Mouse (Mus musculus): ENCODE measurements at regions not wholly inside any gene's neighbourhood (a gene's known extent, or its start where the extent isn't known, plus 50 kb on each side); places are given as distances from the start of the nearest gene placed in this dataset.

DNA sequence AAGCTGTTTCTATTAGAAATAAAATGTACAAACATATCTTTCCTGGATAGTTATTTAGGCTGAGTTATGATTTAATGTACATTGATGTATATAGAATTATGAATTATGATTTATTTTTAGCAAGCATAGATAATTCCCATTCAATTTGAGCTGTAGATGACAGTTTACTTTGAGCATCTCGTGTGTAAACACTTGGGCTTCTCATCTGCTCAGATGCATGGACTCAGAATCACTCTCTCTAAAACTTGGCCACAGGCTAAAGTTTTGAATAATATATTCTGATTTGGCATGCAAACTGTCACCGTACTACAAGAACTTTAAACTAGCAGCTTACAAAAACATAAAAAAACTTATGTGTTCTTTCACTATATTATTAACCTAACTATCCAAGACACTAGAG, 72.2 kb upstream of the Trim52 start:
- no peak overlapping the region for H3K27ac ChIP-seq (ENCODE audit: insufficient read depth, low read depth, low read length, poor library complexity, severe bottlenecking)
- DNase-seq (ENCODE audit: low read depth, low spot score) = no peak
- in situ Hi-C loops (cut with MboI; ENCODE audit: low sequenced_read_pairs in 2 of 2, unreplicated experiment in 2 of 2) = no loop called here

DNA sequence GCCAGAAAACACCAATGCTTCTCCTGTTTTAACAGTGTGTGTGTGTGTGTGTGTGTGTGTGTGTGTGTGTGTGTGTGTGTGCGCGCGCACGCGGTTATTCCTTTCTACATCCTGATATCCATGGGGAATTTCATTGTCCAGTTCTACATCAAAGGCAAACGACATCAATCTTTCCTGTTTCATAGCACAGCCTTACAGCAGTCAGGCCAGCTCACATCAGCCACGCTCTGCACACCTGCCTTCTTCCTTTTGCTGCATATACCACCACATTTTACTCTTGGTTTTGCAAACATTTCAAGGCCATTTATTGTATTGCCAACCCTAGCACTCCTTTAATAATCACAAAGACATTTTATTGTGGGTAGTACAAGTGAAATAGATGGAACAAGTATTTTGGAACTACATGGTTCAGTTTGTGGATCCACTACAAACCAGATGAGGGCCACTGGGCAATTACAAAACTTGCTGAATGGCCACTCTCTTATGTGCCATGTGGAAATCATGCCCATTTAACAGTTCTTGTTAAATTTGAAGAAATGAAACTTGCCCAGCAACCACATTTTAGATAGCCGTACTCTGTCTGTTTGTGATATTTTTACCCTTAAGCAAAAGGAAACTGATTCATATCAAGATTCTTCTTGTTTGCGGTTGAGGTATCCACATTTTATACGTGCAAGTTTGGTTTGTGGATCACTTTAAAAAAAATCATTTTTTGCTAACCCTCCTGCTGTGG, 70.9 kb upstream of the Trim52 start:
- H3K4me1 ChIP-seq (ENCODE audit: control insufficient read depth in 2 of 2, insufficient read depth in 2 of 2, low read length in 2 of 2, poor library complexity in 1 of 2) = no peaks in the 10 kb centered on the region
- H3K9me3 ChIP-seq (ENCODE audit: control insufficient read depth, insufficient read depth, low read depth, low read length) = peaks cover 11% of the 10 kb centered on the region; the same call in 1 of the 2 replicates
- H3K36me3 ChIP-seq (ENCODE audit: control insufficient read depth, insufficient read depth, low read length, poor library complexity, severe bottlenecking) = no peaks in the 10 kb centered on the region
- no peak overlapping the region for H3K4me3 ChIP-seq (ENCODE audit: insufficient read depth in 1 of 2, low read depth in 1 of 2, low read length in 2 of 2, poor library complexity in 1 of 2, severe bottlenecking in 1 of 2)
- H3K9ac ChIP-seq (ENCODE audit: insufficient read depth, low read depth, low read length, poor library complexity, severe bottlenecking) = no peak overlapping the region
- no peak for DNase-seq (ENCODE audit: low read depth, low spot score)
- H3K27ac ChIP-seq (ENCODE audit: insufficient read depth, low read depth, low read length, poor library complexity, severe bottlenecking) = no peak overlapping the region
- in situ Hi-C loops (cut with MboI; ENCODE audit: low sequenced_read_pairs in 2 of 2, unreplicated experiment in 2 of 2) = no loop called here
- TF ChIP-seq ZNF384 (IDR thresholded peaks at IDR 0.05; ENCODE audit: low read depth, low read length) = no peak
- no peak for TF ChIP-seq CHD2 (IDR thresholded peaks at IDR 0.05; ENCODE audit: low read depth, low read length)
- TF ChIP-seq HCFC1 (IDR thresholded peaks at IDR 0.05; ENCODE audit: borderline replicate concordance, insufficient read depth, low read length) = no peak
- TF ChIP-seq ZC3H11A (IDR thresholded peaks at IDR 0.05; ENCODE audit: borderline replicate concordance, low read depth, low read length) = no peak
- no peak for TF ChIP-seq MAFK (IDR thresholded peaks at IDR 0.05; ENCODE audit: insufficient read depth, low read depth, low read length)

More for the DNA sequence above, 72.2 kb upstream of the Trim52 start:
- peaks cover 11% of the 10 kb centered on the region; the same call in 1 of the 2 replicates for H3K9me3 ChIP-seq (ENCODE audit: control insufficient read depth, insufficient read depth, low read depth, low read length)
- no peaks in the 10 kb centered on the region for H3K4me1 ChIP-seq (ENCODE audit: control insufficient read depth in 2 of 2, insufficient read depth in 2 of 2, low read length in 2 of 2, poor library complexity in 1 of 2)
- H3K9ac ChIP-seq (ENCODE audit: insufficient read depth, low read depth, low read length, poor library complexity, severe bottlenecking) = no peak overlapping the region
- TF ChIP-seq ZNF384 (IDR thresholded peaks at IDR 0.05; ENCODE audit: low read depth, low read length) (no peak), CHD2 (IDR thresholded peaks at IDR 0.05; ENCODE audit: low read depth, low read length) (no peak), ZC3H11A (IDR thresholded peaks at IDR 0.05; ENCODE audit: borderline replicate concordance, low read depth, low read length) (no peak)
- H3K4me3 ChIP-seq (ENCODE audit: insufficient read depth in 1 of 2, low read depth in 1 of 2, low read length in 2 of 2, poor library complexity in 1 of 2, severe bottlenecking in 1 of 2) = no peak overlapping the region
- H3K36me3 ChIP-seq (ENCODE audit: control insufficient read depth, insufficient read depth, low read length, poor library complexity, severe bottlenecking) = no peaks in the 10 kb centered on the region

DNA sequence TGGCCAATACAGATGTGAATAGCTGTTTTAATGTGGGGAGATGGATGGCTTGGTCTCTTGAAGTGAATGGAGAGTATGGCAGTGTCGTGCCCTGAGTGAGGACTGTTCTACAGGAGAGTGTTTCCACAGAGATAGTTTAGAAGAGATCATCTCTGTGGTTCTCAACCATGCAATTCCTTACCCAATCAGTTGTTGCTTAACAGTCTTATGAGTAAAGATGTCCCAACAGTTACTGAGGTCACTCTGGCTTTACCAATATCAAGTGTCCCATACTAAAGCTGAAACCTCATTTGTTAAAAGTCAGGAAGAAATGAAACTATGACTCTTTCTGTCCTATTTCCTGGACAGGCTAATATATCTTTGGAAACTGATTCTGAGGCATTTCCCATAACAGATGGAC, 61.7 kb upstream of the Trim52 start:
- Histone ChIP-seq H3K9me3 (ENCODE audit: control insufficient read depth, insufficient read depth, low read depth, low read length) (no peaks in the 10 kb centered on the region), H3K4me3 (ENCODE audit: insufficient read depth in 1 of 2, low read depth in 1 of 2, low read length in 2 of 2, poor library complexity in 1 of 2, severe bottlenecking in 1 of 2) (no peak overlapping the region), H3K27ac (ENCODE audit: insufficient read depth, low read depth, low read length, poor library complexity, severe bottlenecking) (no peak overlapping the region), H3K9ac (ENCODE audit: insufficient read depth, low read depth, low read length, poor library complexity, severe bottlenecking) (no peak overlapping the region), H3K4me1 (ENCODE audit: control insufficient read depth in 2 of 2, insufficient read depth in 2 of 2, low read length in 2 of 2, poor library complexity in 1 of 2) (no peaks in the 10 kb centered on the region), H3K36me3 (ENCODE audit: control insufficient read depth, insufficient read depth, low read length, poor library complexity, severe bottlenecking) (no peaks in the 10 kb centered on the region)
- in situ Hi-C loops (cut with MboI; ENCODE audit: low sequenced_read_pairs in 2 of 2, unreplicated experiment in 2 of 2) = no loop called here
- no peak for DNase-seq (ENCODE audit: low read depth, low spot score)
- no peak for TF ChIP-seq HCFC1 (IDR thresholded peaks at IDR 0.05; ENCODE audit: borderline replicate concordance, insufficient read depth, low read length)
- no peak for TF ChIP-seq ZC3H11A (IDR thresholded peaks at IDR 0.05; ENCODE audit: borderline replicate concordance, low read depth, low read length)
- TF ChIP-seq MAFK (IDR thresholded peaks at IDR 0.05; ENCODE audit: insufficient read depth, low read depth, low read length) = no peak
- no peak for TF ChIP-seq ZNF384 (IDR thresholded peaks at IDR 0.05; ENCODE audit: low read depth, low read length)
- no peak for TF ChIP-seq CHD2 (IDR thresholded peaks at IDR 0.05; ENCODE audit: low read depth, low read length)

DNA sequence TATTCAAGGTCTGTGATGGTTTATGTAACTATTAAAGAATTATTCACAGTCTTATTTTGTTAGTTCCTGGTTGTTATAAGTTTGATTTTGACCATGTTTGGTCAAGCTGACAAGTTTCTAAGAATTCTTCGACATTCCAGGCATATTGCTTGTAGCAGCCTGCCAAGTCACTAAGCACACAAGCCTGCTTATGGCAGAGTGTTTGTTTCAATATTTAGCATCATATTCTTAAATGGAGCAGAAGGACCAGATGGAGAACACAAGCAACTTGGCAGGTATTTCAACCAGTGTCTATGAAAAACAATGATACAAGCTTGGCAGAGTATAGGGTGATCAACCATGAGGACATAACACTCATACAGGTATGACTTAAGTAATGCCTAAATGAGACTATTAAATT, 55.8 kb upstream of the Trim52 start:
- H3K36me3 ChIP-seq (ENCODE audit: control insufficient read depth, insufficient read depth, low read length, poor library complexity, severe bottlenecking) = no peaks in the 10 kb centered on the region
- H3K27ac ChIP-seq (ENCODE audit: insufficient read depth, low read depth, low read length, poor library complexity, severe bottlenecking) = no peak overlapping the region
- H3K9me3 ChIP-seq (ENCODE audit: control insufficient read depth, insufficient read depth, low read depth, low read length) = no peaks in the 10 kb centered on the region
- no peak for DNase-seq (ENCODE audit: low read depth, low spot score)
- in situ Hi-C loops (cut with MboI; ENCODE audit: low sequenced_read_pairs in 2 of 2, unreplicated experiment in 2 of 2) = no loop called here
- H3K4me3 ChIP-seq (ENCODE audit: insufficient read depth in 1 of 2, low read depth in 1 of 2, low read length in 2 of 2, poor library complexity in 1 of 2, severe bottlenecking in 1 of 2) = no peak overlapping the region
- TF ChIP-seq MAFK (IDR thresholded peaks at IDR 0.05; ENCODE audit: insufficient read depth, low read depth, low read length) = no peak
- TF ChIP-seq ZC3H11A (IDR thresholded peaks at IDR 0.05; ENCODE audit: borderline replicate concordance, low read depth, low read length) = no peak
- H3K9ac ChIP-seq (ENCODE audit: insufficient read depth, low read depth, low read length, poor library complexity, severe bottlenecking) = no peak overlapping the region
- no peaks in the 10 kb centered on the region for H3K4me1 ChIP-seq (ENCODE audit: control insufficient read depth in 2 of 2, insufficient read depth in 2 of 2, low read length in 2 of 2, poor library complexity in 1 of 2)
